Mouse (Mus musculus): Measurements from ENCODE around the gene Clspn.

DNA sequence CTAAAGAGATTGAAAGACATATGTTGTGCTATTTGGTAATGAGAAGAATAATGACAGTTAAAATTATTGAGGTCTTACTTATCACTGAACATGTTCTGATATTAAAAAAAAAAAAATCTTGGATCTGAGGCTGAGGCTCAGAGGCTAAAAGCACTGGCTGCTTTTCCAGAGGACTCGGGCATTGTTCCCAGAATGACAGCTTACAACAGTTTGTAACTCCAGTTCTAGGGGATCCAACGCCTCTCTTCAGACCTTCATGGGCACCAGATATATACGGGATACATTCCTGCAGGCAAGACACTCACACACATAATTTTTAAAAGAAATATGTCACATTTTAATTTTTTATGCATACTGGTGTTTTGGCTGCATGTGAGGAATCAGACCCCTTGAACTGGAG is 30.6 kb upstream of the Clspn start:
- TF ChIP-seq CTCF (IDR thresholded peaks at IDR 0.05; ENCODE audit: control insufficient read depth, insufficient read depth, insufficient read length) (no peak), USF1 (IDR thresholded peaks at IDR 0.05; ENCODE audit: low read depth) (no peak), MYOD1 (IDR thresholded peaks at IDR 0.05; ENCODE audit: control insufficient read depth, insufficient read length, low read depth) (no peak)
